Mouse (Mus musculus) heart, adult 2 months (tissue): ENCODE measurements at regions not wholly inside any gene's neighbourhood (a gene's known extent, or its start where the extent isn't known, plus 50 kb on each side); places are given as distances from the start of the nearest gene placed in this dataset.

Source experiments
- DNase-seq, 2 experiments: peaks; one replicate each; pipeline ENCODE4 v3.0.0; 2021
- H3K27ac ChIP-seq: fragments of 200-600 bp; 2 replicates; pipeline ENCODE4 v1.8.1; 2022
- H3K27me3 ChIP-seq: fragments of 200-500 bp; 2 replicates; pipeline ENCODE4 v1.6.1; 2012; ENCODE audit warnings: mild to moderate bottlenecking, low read length, inconsistent platforms, mixed read lengths; ENCODE audit not compliant: control insufficient read depth, insufficient read depth
- H3K36me3 ChIP-seq: fragments of 200-500 bp; 2 replicates; pipeline ENCODE4 v1.6.1; 2012; ENCODE audit warnings: low read length, inconsistent platforms; ENCODE audit not compliant: control insufficient read depth, insufficient read depth
- H3K4me1 ChIP-seq: fragments of 200-500 bp; 2 replicates; pipeline ENCODE4 v1.6.1; 2011; ENCODE audit warnings: low read length; ENCODE audit not compliant: control insufficient read depth, insufficient read depth
- H3K4me3 ChIP-seq: fragments of 200-600 bp; 2 replicates; pipeline ENCODE4 v1.8.1; 2022
- H3K79me2 ChIP-seq: fragments of 200-500 bp; replicated peaks from 2 replicates; pipeline ENCODE4 v1.6.1; 2012; ENCODE audit warnings: mild to moderate bottlenecking, inconsistent platforms, low read length, moderate library complexity, mixed read lengths; ENCODE audit not compliant: control insufficient read depth, insufficient read depth
- H3K9ac ChIP-seq: fragments of 200-500 bp; 2 replicates; pipeline ENCODE4 v1.6.1; 2012; ENCODE audit warnings: low read depth, mild to moderate bottlenecking, control low read depth, inconsistent platforms, low read length, mixed read lengths
- CTCF ChIP-seq: fragments of 200-600 bp; IDR thresholded peaks from 2 replicates; pipeline ENCODE4 v1.8.1; 2022; ENCODE audit warnings: antibody characterized with exemption, mild to moderate bottlenecking, moderate library complexity
- EP300 ChIP-seq: fragments of 200-500 bp; IDR thresholded peaks from 2 replicates; pipeline ENCODE4 v1.6.1; 2011; ENCODE audit warnings: low read depth, low read length, control low read depth; ENCODE audit not compliant: insufficient read depth
- POLR2A ChIP-seq: fragments of 200-500 bp; IDR thresholded peaks from 2 replicates; pipeline ENCODE4 v1.6.1; 2011; ENCODE audit warnings: mild to moderate bottlenecking, low read depth, low read length, control low read depth; ENCODE audit not compliant: insufficient read depth
- WGBS: fragments of 180-500 bp; shearing (Covaris S2); methylation state at CpG from one replicate; pipeline ENCODE4 v1.1.7; 2018; 5-methylcytosine and 5-hydroxymethylcytosine counted together
- intact Hi-C: fragments of 180-260 bp; cut with DNase I; formaldehyde crosslinking; loops from one replicate; pipeline ENCODE4 v1.15.1; 2025

DNA sequence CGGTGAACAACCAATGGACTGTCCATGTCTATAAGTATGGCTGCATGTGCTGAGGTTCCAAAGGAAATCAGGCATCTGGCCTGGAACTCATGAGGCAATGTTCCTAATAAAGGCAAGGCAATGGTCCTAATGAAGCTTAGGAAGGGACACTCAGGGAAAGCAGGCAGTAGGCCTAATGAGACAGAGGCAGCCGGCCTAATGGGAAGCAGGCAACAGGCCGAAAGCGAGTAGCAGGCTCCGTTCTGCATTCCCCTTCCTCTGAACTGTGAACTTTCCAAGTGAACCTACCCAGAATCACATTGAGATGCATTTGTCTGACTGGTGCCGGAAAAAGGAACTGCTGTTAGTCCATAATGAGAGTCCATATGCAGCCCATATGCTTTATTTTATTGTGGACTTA, 923.7 kb downstream of the Adgrl2 start:
- H3K36me3 ChIP-seq, result no peaks in the 10 kb centered on the region
- no peaks in the 10 kb centered on the region for H3K27me3 ChIP-seq
- H3K4me1 ChIP-seq, result no peaks in the 10 kb centered on the region
- intact Hi-C loops, result no loop called here
- no peak for DNase-seq
- WGBS, result 94% methylated on average over 6 of the region's 6 CpGs
- no peak overlapping the region for H3K27ac ChIP-seq
- H3K9ac ChIP-seq, result no peak overlapping the region
- no peak for TF ChIP-seq CTCF
- TF ChIP-seq EP300, result no peak
- TF ChIP-seq POLR2A, result no peak
- H3K79me2 ChIP-seq, result no peaks in the 10 kb centered on the region
- H3K4me3 ChIP-seq, result no peak overlapping the region

- Histone ChIP-seq H3K27ac (no peak overlapping the region), H3K4me3 (no peak overlapping the region), H3K4me1 (no peaks in the 10 kb centered on the region), H3K36me3 (no peaks in the 10 kb centered on the region), H3K79me2 (no peaks in the 10 kb centered on the region), H3K9ac (no peak overlapping the region), H3K27me3 (no peaks in the 10 kb centered on the region)
- DNase-seq, result no peak
- 40% methylated on average over 4 of the region's 4 CpGs for WGBS
- intact Hi-C loops, result no loop called here
- no peak for TF ChIP-seq POLR2A
- no peak for TF ChIP-seq EP300
- TF ChIP-seq CTCF, result no peak
Measured at GRCm38 (mm10) chr3:148056074-148056473, 934.3 kb downstream of the Adgrl2 start.

DNA sequence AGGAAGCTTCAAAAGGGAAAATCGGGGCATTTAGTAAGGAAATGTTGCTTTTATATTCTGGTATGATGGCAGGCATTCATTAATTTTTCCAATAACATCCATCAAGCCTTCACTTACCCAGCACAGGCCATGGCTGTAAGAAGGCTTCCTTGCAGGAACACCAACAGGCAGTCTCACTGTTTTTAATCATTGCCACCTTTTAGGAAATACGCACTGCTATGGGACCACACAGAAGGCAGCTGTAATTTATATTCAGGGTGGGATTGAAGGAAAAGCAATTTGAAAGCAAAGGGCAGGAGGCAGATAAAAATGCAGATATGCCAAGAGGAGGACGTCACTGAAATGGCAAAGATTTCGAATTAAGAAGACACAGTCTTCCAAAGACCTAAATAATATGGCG, 937.8 kb downstream of the Adgrl2 start:
- 68% methylated on average over 5 of the region's 5 CpGs for WGBS
- Histone ChIP-seq H3K36me3 (no peaks in the 10 kb centered on the region), H3K27ac (no peak overlapping the region), H3K4me3 (no peak overlapping the region), H3K9ac (no peak overlapping the region), H3K27me3 (no peaks in the 10 kb centered on the region), H3K4me1 (no peaks in the 10 kb centered on the region), H3K79me2 (no peaks in the 10 kb centered on the region)
- intact Hi-C loops, result no loop called here
- no peak for TF ChIP-seq CTCF
- TF ChIP-seq POLR2A, result no peak
- TF ChIP-seq EP300, result no peak
- no peak for DNase-seq

DNA sequence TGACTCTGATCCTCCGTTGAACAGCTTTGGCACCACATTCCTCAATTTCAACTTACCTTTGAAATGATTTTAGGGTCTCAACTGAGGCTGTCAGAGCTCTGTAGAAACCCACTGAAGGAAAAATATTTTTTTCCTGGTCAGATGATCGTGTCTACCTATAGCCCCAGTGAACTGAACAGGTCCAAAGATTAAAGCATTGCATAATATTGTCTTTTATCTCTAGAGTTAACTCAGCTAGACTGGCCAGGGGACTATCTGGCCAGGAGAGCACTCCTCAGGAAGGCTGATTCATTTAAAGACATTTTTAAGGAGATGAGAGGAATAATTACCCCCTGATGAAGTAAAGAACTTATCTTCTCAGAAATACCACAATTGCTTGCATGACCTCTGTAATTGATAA, 942.1 kb downstream of the Adgrl2 start:
- TF ChIP-seq CTCF (no peak), EP300 (no peak), POLR2A (no peak)
- Histone ChIP-seq H3K4me1 (no peaks in the 10 kb centered on the region), H3K27ac (no peak overlapping the region), H3K36me3 (no peaks in the 10 kb centered on the region), H3K4me3 (no peak overlapping the region), H3K9ac (no peak overlapping the region), H3K79me2 (no peaks in the 10 kb centered on the region), H3K27me3 (no peaks in the 10 kb centered on the region)
- intact Hi-C loops, result no loop called here
- WGBS, result 79% methylated on average over 2 of the region's 2 CpGs
- DNase-seq, result no peak

DNA sequence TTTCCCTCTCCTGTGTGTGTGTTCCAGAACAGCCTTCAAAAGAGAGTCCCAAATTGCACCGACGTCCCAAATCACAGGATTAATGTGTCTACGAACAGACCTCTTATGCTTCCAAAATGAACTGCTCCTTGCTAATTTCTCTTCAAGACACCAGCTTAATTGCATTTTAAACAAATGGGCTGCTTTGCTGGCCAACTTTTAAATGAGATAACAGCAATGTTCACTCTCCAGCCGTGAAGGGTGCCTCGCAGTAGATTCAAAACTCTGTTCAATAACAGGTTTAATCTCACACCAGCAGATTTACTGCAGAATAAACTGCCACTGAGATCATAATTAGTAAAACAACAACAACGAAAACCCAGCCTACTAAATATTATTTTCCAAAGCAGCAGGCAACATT, 957.8 kb downstream of the Adgrl2 start:
- no peak overlapping the region for H3K9ac ChIP-seq
- H3K36me3 ChIP-seq, result no peaks in the 10 kb centered on the region
- H3K27me3 ChIP-seq, result no peaks in the 10 kb centered on the region
- intact Hi-C loops, result no loop called here
- WGBS, result 90% methylated on average over 6 of the region's 6 CpGs
- H3K4me1 ChIP-seq, result no peaks in the 10 kb centered on the region
- TF ChIP-seq POLR2A, result no peak
- DNase-seq, result no peak
- no peak overlapping the region for H3K27ac ChIP-seq
- no peaks in the 10 kb centered on the region for H3K79me2 ChIP-seq
- no peak overlapping the region for H3K4me3 ChIP-seq

DNA sequence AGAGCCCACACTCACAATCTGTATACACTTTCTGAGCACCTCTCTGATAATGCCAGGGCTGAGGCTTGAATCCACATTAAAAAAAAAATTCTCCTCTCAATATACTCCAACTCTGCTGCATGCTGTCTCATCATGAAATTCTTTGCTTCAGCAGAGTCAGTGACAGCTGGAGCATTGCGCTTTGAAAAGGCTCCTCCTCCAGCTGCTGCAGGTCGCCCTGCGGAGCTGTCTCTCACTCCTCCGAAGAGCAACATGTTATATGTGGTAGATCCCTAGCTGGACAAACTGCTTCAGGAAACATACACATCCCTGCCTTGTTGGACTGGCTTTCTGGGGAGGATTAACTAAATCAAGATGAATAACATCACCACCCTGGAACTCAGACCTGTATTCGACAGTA, 984.5 kb downstream of the Adgrl2 start:
- Histone ChIP-seq H3K27ac (no peak overlapping the region), H3K4me1 (no peaks in the 10 kb centered on the region), H3K79me2 (no peaks in the 10 kb centered on the region), H3K9ac (no peak overlapping the region), H3K36me3 (no peaks in the 10 kb centered on the region), H3K27me3 (no peaks in the 10 kb centered on the region), H3K4me3 (no peak overlapping the region)
- intact Hi-C loops, result no loop called here
- no peak for DNase-seq
- 72% methylated on average over 5 of the region's 5 CpGs for WGBS
- TF ChIP-seq CTCF, result no peak
- TF ChIP-seq EP300, result no peak
- TF ChIP-seq POLR2A, result no peak

DNA sequence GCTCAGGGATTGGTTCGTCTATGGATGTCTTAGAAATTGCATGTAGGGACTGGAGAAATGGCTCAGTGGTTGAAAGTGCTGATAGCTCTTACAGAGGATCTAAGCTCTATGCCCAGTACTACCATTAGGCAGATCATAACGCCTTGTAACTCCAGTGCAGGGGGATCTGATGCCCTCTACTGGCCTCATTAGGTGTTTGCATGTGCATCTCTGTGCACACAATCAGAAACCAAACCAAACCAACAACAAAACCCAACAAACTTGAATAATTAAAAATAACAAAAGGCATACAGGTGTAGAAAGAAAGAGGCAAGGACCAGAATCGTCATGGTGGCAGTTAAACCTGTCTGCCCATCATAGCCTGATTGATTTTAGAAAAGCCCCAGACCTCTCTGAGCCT, 986.3 kb downstream of the Adgrl2 start:
- Histone ChIP-seq H3K27ac (no peak overlapping the region), H3K9ac (no peak overlapping the region), H3K4me1 (no peaks in the 10 kb centered on the region), H3K27me3 (no peaks in the 10 kb centered on the region), H3K36me3 (no peaks in the 10 kb centered on the region), H3K79me2 (no peaks in the 10 kb centered on the region), H3K4me3 (no peak overlapping the region)
- no peak for DNase-seq
- 64% methylated on average over 3 of the region's 3 CpGs for WGBS
- TF ChIP-seq POLR2A, result no peak
- no peak for TF ChIP-seq EP300
- peak; percentile 60 for TF ChIP-seq CTCF
- intact Hi-C loops, result no loop called here
